Mouse (Mus musculus): ENCODE data around the gene Cpne8.

Cpne8 gene

GRCm38 (mm10) chr15:90678985-90679759, at the start of gene Cpne8:
Gene Cpne8, minus strand, starts transcription at chr15:90679432.
- DNase-seq = peak; percentile 14 to 17

GRCm38 (mm10) chr15:90717717-90718116, 38.5 kb upstream of the Cpne8 start:
- DNase-seq = no peak

GRCm38 (mm10) chr15:90709296-90709695, 30.1 kb upstream of the Cpne8 start:
- no peak for DNase-seq

- DNase-seq = no peak
These were observed 25.1 kb upstream of the Cpne8 start for GRCm38 (mm10) chr15:90704314-90704713.

GRCm38 (mm10) chr15:90703502-90704232, 24.4 kb upstream of the Cpne8 start:
- no peak for DNase-seq

GRCm38 (mm10) chr15:90686770-90687169, 7.5 kb upstream of the Cpne8 start:
- DNase-seq = no peak

- DNase-seq = peak in 1 of 2 experiments; percentile 19
These were observed 738 bp upstream of the Cpne8 start for GRCm38 (mm10) chr15:90679760-90680579.

GRCm38 (mm10) chr15:90678488-90678887, 744 bp downstream of the Cpne8 start:
- no peak for DNase-seq

GRCm38 (mm10) chr15:90669494-90669893, 9.7 kb downstream of the Cpne8 start:
- no peak for DNase-seq

GRCm38 (mm10) chr15:90666893-90667292, 12.3 kb downstream of the Cpne8 start:
- DNase-seq = no peak

GRCm38 (mm10) chr15:90664615-90665014, 14.6 kb downstream of the Cpne8 start:
- DNase-seq = no peak

GRCm38 (mm10) chr15:90663631-90664030, 15.6 kb downstream of the Cpne8 start:
- no peak for DNase-seq

GRCm38 (mm10) chr15:90660723-90661122, 18.5 kb downstream of the Cpne8 start:
- no peak for DNase-seq

- no peak for DNase-seq
These were observed 21.2 kb downstream of the Cpne8 start for GRCm38 (mm10) chr15:90658053-90658452.

- no peak for DNase-seq
These were observed 22.7 kb downstream of the Cpne8 start for GRCm38 (mm10) chr15:90656521-90656920.

GRCm38 (mm10) chr15:90647011-90647577, 32.1 kb downstream of the Cpne8 start:
- DNase-seq = no peak

- no peak for DNase-seq
These were observed 32.9 kb downstream of the Cpne8 start for GRCm38 (mm10) chr15:90646326-90646725.

GRCm38 (mm10) chr15:90645828-90646227, 33.4 kb downstream of the Cpne8 start:
- DNase-seq = no peak

GRCm38 (mm10) chr15:90624201-90624600, 55.0 kb downstream of the Cpne8 start:
- no peak for DNase-seq

GRCm38 (mm10) chr15:90622005-90622404, 57.2 kb downstream of the Cpne8 start:
- no peak for DNase-seq

GRCm38 (mm10) chr15:90619736-90620135, 59.5 kb downstream of the Cpne8 start:
- DNase-seq = no peak

GRCm38 (mm10) chr15:90616116-90616798, 63.0 kb downstream of the Cpne8 start:
- DNase-seq = no peak
